Mouse (Mus musculus): ENCODE results near the gene Myo19.

DNA sequence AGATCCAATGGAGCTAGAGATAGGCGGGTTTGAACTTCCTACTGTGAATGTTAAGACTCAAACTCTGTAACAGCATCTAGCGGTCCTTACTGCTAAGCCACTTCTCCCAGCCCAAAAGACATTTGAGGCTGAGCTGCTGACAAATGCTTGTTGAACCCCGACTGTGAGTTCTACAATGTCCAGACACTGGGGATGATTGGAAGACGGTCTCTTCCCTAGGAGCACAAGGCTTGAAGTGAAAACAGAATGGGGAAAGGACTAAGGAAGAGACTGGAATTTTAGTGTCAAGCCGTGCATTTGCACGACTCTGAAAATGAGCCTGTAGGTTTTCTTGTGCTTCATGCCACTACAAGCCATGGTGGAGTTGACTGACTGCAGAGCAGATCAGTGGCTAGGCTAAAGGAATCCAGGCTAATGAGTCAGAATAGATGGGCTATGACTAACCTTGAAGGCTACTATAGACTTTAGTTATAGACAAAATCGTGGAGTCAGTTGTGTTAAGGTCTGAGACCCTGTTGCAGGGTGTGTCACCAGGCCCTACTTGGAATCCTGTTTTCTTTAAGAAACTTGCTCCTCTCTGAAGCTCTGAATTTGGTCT is 36.9 kb downstream of the Myo19 start:
- no peak for TF ChIP-seq CTCF (conservative IDR thresholded peaks at IDR 0.05; ENCODE audit: low read length)
- no peak for TF ChIP-seq NANOG (IDR thresholded peaks at IDR 0.05; ENCODE audit: borderline replicate concordance, low read length)
- TF ChIP-seq POU5F1 (IDR thresholded peaks at IDR 0.05; ENCODE audit: borderline replicate concordance, low read length): no peak

Measured in E14TG2a.4 (cell line).